Mouse (Mus musculus) liver, embryonic 13.5 days (tissue): Measurements from ENCODE around the gene Scrg1. TPM values are rescaled to one million over a fixed set of nuclear protein-coding genes. Genes with fewer than 3 reads are reported as not detected.
"Not testable (repeated sequence)": the region's sequence is repeated elsewhere in the genome, so short reads cannot be mapped to it uniquely, and the experiment has no call there.

Experiments
- ATAC-seq: fragments of 200-750 bp; cut with Nextera tagmentation; 2 replicates; pipeline ENCODE4 v1.8.0; 2017; ENCODE audit warnings: low read depth, mild to moderate bottlenecking, moderate number of reproducible peaks, moderate library complexity
- DNase-seq: peaks from one replicate; pipeline ENCODE4 v3.0.0; 2022
- H3K27ac ChIP-seq: fragments of 300-500 bp; sonication (generic); 2 replicates; pipeline ENCODE4 v1.5.1; 2015; ENCODE audit warnings: moderate library complexity, mild to moderate bottlenecking, inconsistent platforms
- H3K27me3 ChIP-seq: fragments of 300-500 bp; sonication (generic); 2 replicates; pipeline ENCODE4 v1.6.1; 2015; ENCODE audit warnings: mild to moderate bottlenecking, inconsistent platforms
- H3K36me3 ChIP-seq: fragments of 300-500 bp; sonication (generic); 2 replicates; pipeline ENCODE4 v1.6.1; 2015; ENCODE audit warnings: mild to moderate bottlenecking, inconsistent platforms
- H3K4me1 ChIP-seq: fragments of 300-500 bp; sonication (generic); replicated peaks from 2 replicates; pipeline ENCODE4 v1.6.1; 2015; ENCODE audit warnings: inconsistent platforms
- H3K4me2 ChIP-seq: fragments of 300-500 bp; sonication (generic); 2 replicates; pipeline ENCODE4 v1.6.1; 2015; ENCODE audit warnings: inconsistent platforms, mild to moderate bottlenecking, moderate library complexity
- H3K4me3 ChIP-seq: fragments of 300-500 bp; sonication (generic); replicated peaks from 2 replicates; pipeline ENCODE4 v1.5.1; 2015; ENCODE audit warnings: mild to moderate bottlenecking, inconsistent platforms
- H3K9ac ChIP-seq: fragments of 300-500 bp; sonication (generic); 2 replicates; pipeline ENCODE4 v1.6.1; 2015; ENCODE audit warnings: mild to moderate bottlenecking, inconsistent platforms
- H3K9me3 ChIP-seq: fragments of 300-500 bp; sonication (generic); replicated peaks from 2 replicates; pipeline ENCODE4 v1.6.1; 2016; ENCODE audit warnings: inconsistent platforms
- WGBS: fragments of 180-500 bp; shearing (Covaris S2); methylation state at CpG from one replicate; pipeline ENCODE4 v1.1.7; 2015; ENCODE audit not compliant: insufficient replicate concordance; 5-methylcytosine and 5-hydroxymethylcytosine counted together
- polyA plus RNA-seq: library from polyadenylated mRNA; unstranded; fragments of >200 nt; fragmentation: Nextera tagmentation; extraction: Ambion mirVana; gene quantifications from 2 replicates; pipeline ENCODE4 v1.2.1, GENCODE M21; 2015

Scrg1 gene
- polyA plus RNA-seq, 1 experiment from 2014 or later, result 0.15 TPM

GRCm38 (mm10) chr8:57429888-57430274 is 25.8 kb upstream of the Scrg1 start:
- not testable (repeated sequence) for H3K27ac ChIP-seq, H3K27me3 ChIP-seq, H3K9me3 ChIP-seq, ATAC-seq, H3K4me1 ChIP-seq, H3K4me2 ChIP-seq, H3K4me3 ChIP-seq, H3K9ac ChIP-seq, DNase-seq, H3K36me3 ChIP-seq
- 59% methylated on average over 5 of the region's 5 CpGs for WGBS

DNA sequence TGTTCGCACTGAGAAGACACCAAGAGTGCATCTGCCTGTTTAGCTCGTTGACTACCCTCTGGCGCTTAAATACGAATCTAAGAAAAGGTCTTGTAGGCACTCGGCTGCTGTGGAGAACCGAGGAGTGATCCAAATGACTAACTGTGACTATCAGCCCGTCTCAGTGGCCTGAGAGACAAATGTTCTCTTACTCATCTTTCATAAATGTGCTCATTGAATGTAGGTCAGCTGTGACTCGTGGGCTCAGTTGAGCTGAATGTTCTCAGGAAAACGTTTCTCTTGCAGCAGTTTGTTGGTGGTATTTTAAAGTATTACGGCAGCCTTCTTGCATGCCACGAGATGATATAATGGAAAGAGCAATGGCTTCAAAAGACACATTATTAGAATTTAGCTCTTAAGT is 24.8 kb upstream of the Scrg1 start:
- no peak for DNase-seq
- no peak overlapping the region for H3K4me2 ChIP-seq
- H3K9me3 ChIP-seq, result no peaks in the 10 kb centered on the region
- no peak overlapping the region for H3K4me3 ChIP-seq
- H3K27me3 ChIP-seq, result no peaks in the 10 kb centered on the region
- WGBS, result 65% methylated on average over 11 of the region's 11 CpGs
- no peaks in the 10 kb centered on the region for H3K36me3 ChIP-seq
- H3K27ac ChIP-seq, result no peak overlapping the region
- no peaks in the 10 kb centered on the region for H3K4me1 ChIP-seq
- no peak overlapping the region for H3K9ac ChIP-seq
- ATAC-seq, result no peak

- no peaks in the 10 kb centered on the region for H3K9me3 ChIP-seq
- H3K4me1 ChIP-seq, result no peaks in the 10 kb centered on the region
- H3K27me3 ChIP-seq, result no peaks in the 10 kb centered on the region
- H3K36me3 ChIP-seq, result no peaks in the 10 kb centered on the region
- no peak overlapping the region for H3K27ac ChIP-seq
- H3K4me3 ChIP-seq, result no peak overlapping the region
- WGBS, result 62% methylated on average over 5 of the region's 5 CpGs
- H3K4me2 ChIP-seq, result no peak overlapping the region
- no peak for DNase-seq
- no peak overlapping the region for H3K9ac ChIP-seq
- ATAC-seq, result no peak
Measured at GRCm38 (mm10) chr8:57432802-57433201, 22.9 kb upstream of the Scrg1 start.

DNA sequence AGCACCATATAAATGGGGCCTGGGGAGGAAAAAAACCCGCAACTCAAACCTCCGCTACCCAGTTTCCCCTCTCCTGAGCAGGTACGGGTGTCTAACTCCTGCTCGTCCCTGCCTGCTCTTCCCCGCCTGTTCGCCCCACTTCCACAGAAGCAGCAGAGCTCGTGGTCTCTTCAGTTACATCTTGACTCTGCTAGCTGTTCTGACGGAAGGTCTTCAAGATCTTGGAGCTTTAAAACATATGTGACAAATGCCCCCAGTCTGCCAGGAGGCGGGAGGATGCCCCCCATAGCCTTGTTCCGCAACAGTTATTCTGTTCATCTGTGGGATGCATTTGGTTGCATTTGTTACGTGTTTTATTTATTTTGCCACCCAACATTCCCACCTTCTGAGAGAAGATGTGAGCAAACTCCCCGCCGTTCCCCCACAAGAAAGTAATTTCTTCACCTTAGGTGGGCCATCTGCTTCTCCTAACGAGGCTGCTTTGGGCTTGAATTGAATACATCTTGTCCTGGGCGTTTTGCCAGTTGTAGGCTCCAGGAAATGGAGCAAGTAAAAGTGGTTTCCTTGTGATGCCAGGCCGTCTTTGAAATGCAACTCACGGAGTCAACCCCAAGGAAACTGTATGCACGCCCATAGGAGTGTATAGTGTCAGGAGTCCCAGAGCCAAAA is 19.8 kb upstream of the Scrg1 start:
- DNase-seq (no peak), ATAC-seq (no peak)
- WGBS, result 51% methylated on average over 18 of the region's 18 CpGs
- H3K27ac ChIP-seq, result no peak overlapping the region
- no peaks in the 10 kb centered on the region for H3K27me3 ChIP-seq
- H3K4me3 ChIP-seq, result no peak overlapping the region
- no peak overlapping the region for H3K9ac ChIP-seq
- no peak overlapping the region for H3K4me2 ChIP-seq
- no peaks in the 10 kb centered on the region for H3K9me3 ChIP-seq
- H3K36me3 ChIP-seq, result no peaks in the 10 kb centered on the region
- H3K4me1 ChIP-seq, result no peaks in the 10 kb centered on the region

DNA sequence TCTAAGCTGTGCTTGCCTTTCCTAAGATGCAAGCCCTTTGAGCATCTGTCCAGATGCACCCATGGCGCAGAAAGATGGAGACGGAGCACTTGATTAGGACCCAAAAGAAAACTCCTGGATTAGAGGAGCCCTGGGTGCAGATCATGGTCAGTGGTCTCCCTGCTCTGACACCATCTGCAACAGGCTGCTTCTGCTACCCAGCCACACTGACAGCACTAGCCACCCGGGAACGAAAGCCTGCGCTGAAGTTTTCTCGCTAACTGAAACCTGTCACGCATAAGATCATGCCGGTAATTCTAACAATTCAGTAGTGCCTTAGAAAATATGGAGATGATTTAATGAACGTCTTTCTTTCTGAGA is 19.3 kb upstream of the Scrg1 start:
- Histone ChIP-seq H3K27ac (no peak overlapping the region), H3K27me3 (no peaks in the 10 kb centered on the region), H3K36me3 (no peaks in the 10 kb centered on the region), H3K4me2 (no peak overlapping the region), H3K9ac (no peak overlapping the region), H3K9me3 (no peaks in the 10 kb centered on the region), H3K4me1 (no peaks in the 10 kb centered on the region), H3K4me3 (no peak overlapping the region)
- ATAC-seq, result no peak
- 75% methylated on average over 9 of the region's 9 CpGs for WGBS
- DNase-seq, result no peak

DNA sequence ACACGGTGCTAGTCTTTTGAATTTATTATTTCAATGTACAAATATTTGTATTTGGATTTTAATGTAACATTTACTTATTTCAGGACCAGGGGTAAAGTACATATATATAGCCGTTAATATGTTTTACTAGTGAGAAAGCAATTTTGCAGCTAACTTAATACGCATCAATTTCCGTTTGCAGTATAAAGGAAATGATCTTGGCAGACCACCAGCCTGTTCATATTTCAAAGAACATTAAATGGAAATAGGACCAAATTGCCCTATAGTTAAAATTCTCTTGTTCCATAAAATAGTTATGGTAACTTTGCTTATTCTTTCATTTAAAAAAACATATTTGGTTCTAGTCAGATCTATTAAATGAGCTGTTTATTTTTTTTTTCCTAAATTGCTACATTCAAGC is 14.6 kb upstream of the Scrg1 start:
- 68% methylated on average over 4 of the region's 4 CpGs for WGBS
- Histone ChIP-seq H3K27ac (no peak overlapping the region), H3K4me2 (no peak overlapping the region), H3K4me3 (no peak overlapping the region), H3K27me3 (no peaks in the 10 kb centered on the region), H3K9ac (no peak overlapping the region), H3K36me3 (no peaks in the 10 kb centered on the region), H3K9me3 (no peaks in the 10 kb centered on the region), H3K4me1 (no peaks in the 10 kb centered on the region)
- DNase-seq, result no peak
- no peak for ATAC-seq

DNA sequence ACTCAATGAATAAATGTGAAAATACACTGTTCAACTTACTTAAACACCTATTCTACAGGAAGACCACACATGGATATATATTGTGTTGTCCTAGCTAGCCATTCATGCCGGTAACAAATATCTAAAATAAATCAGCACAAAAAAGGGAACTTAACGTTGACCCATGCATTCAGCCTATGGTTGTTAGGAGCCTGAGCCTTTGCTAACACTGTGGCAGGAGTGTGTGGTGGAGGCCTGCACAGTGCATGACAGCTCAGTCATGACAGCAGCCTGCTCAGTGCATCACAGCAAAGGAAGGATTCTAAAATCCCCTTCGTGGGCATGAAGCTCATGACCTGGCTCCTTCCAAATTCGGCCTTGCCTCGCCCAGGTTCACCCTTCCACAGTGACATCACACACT is 14.2 kb upstream of the Scrg1 start:
- H3K27me3 ChIP-seq, result no peaks in the 10 kb centered on the region
- H3K4me1 ChIP-seq, result no peaks in the 10 kb centered on the region
- no peak overlapping the region for H3K9ac ChIP-seq
- no peak for DNase-seq
- H3K27ac ChIP-seq, result no peak overlapping the region
- H3K4me3 ChIP-seq, result no peak overlapping the region
- H3K4me2 ChIP-seq, result no peak overlapping the region
- no peak for ATAC-seq
- H3K9me3 ChIP-seq, result no peaks in the 10 kb centered on the region
- H3K36me3 ChIP-seq, result no peaks in the 10 kb centered on the region
- 60% methylated on average over 5 of the region's 5 CpGs for WGBS

DNA sequence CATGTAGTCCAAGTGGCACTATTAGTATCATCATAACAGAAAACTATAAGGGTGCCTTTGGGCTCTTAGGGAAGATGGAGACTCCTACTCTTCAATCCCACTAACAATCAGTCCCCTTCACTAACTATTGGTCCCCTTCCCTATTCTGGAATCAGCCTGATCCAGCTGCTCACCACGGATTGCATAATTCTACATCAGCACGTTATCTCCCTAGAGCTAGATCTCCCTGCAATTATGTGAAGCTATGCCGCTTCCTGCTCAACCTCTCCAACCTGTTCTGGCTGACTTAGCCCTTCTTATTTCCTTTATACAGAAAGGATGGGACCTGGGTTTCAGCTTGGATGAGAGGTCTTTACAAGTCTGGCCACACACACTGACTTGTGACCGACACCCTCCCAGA is 12.4 kb upstream of the Scrg1 start:
- no peak for ATAC-seq
- no peak overlapping the region for H3K4me2 ChIP-seq
- WGBS, result 46% methylated on average over 4 of the region's 4 CpGs
- H3K36me3 ChIP-seq, result no peaks in the 10 kb centered on the region
- no peak overlapping the region for H3K4me3 ChIP-seq
- H3K9me3 ChIP-seq, result no peaks in the 10 kb centered on the region
- no peak overlapping the region for H3K9ac ChIP-seq
- no peaks in the 10 kb centered on the region for H3K27me3 ChIP-seq
- no peak for DNase-seq
- H3K4me1 ChIP-seq, result no peaks in the 10 kb centered on the region
- H3K27ac ChIP-seq, result no peak overlapping the region

DNA sequence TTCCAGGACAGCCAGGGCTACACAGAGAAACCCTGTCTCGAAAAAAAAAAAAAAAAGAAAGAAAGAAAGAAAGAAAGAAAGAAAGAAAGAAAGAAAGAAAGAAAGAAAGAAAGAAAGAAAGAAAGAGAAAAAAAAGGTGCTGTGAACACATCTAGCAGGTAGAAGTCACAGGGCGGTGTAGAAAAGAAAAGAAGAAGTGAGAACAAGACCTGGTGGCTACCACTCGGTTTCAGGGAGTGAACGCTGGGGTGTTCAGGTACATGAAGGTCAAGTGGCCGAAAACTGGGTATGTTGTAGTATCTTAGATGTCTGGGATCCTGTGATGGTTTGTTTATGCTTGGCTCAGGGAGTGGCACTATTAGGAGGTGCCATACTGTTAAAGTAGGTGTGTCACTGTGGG is 9.8 kb upstream of the Scrg1 start:
- not testable (repeated sequence) for H3K4me3 ChIP-seq, H3K4me1 ChIP-seq, ATAC-seq, H3K27ac ChIP-seq, H3K27me3 ChIP-seq, H3K9me3 ChIP-seq, H3K9ac ChIP-seq, H3K4me2 ChIP-seq, DNase-seq, H3K36me3 ChIP-seq
- WGBS, result 68% methylated on average over 5 of the region's 5 CpGs

- H3K4me3 ChIP-seq, result no peak overlapping the region
- no peaks in the 10 kb centered on the region for H3K27me3 ChIP-seq
- H3K36me3 ChIP-seq, result no peaks in the 10 kb centered on the region
- ATAC-seq, result no peak
- H3K9me3 ChIP-seq, result no peaks in the 10 kb centered on the region
- H3K9ac ChIP-seq, result no peak overlapping the region
- 69% methylated on average over 7 of the region's 7 CpGs for WGBS
- no peak overlapping the region for H3K4me2 ChIP-seq
- H3K27ac ChIP-seq, result no peak overlapping the region
- DNase-seq, result no peak
- H3K4me1 ChIP-seq, result no peaks in the 10 kb centered on the region
Measured at GRCm38 (mm10) chr8:57450726-57451125, 5.0 kb upstream of the Scrg1 start.

- no peak overlapping the region for H3K27ac ChIP-seq
- H3K4me3 ChIP-seq, result no peak overlapping the region
- H3K36me3 ChIP-seq, result no peaks in the 10 kb centered on the region
- no peaks in the 10 kb centered on the region for H3K9me3 ChIP-seq
- no peak for ATAC-seq
- H3K4me1 ChIP-seq, result no peaks in the 10 kb centered on the region
- 77% methylated on average over 4 of the region's 4 CpGs for WGBS
- DNase-seq, result no peak
- H3K27me3 ChIP-seq, result no peaks in the 10 kb centered on the region
- no peak overlapping the region for H3K4me2 ChIP-seq
- H3K9ac ChIP-seq, result no peak overlapping the region
Measured at GRCm38 (mm10) chr8:57451896-57452295, 3.8 kb upstream of the Scrg1 start.

GRCm38 (mm10) chr8:57453361-57453760 is 2.4 kb upstream of the Scrg1 start:
- 69% methylated on average over 2 of the region's 2 CpGs for WGBS
- ATAC-seq (no peak), DNase-seq (no peak)
- no peak overlapping the region for H3K27ac ChIP-seq
- no peak overlapping the region for H3K4me2 ChIP-seq
- no peaks in the 10 kb centered on the region for H3K9me3 ChIP-seq
- H3K36me3 ChIP-seq, result no peaks in the 10 kb centered on the region
- H3K9ac ChIP-seq, result no peak overlapping the region
- H3K27me3 ChIP-seq, result no peaks in the 10 kb centered on the region
- H3K4me1 ChIP-seq, result no peaks in the 10 kb centered on the region
- no peak overlapping the region for H3K4me3 ChIP-seq
